Mouse (Mus musculus): ENCODE results near the gene Soat2. TPM values are rescaled to one million over a fixed set of nuclear protein-coding genes. Genes with fewer than 3 reads are reported as not detected.
A peak's percentile ranks its signal among the peaks of the same experiment; 100 is the strongest.

Soat2 gene
- polyA plus RNA-seq (2016; fragmentation: Nextera tagmentation; extraction: Ambion mirVana), result 0.09 and 0.18 TPM in 2 replicates

- Histone ChIP-seq H3K9me3 (no peaks in the 10 kb centered on the region), H3K36me3 (replicated peaks) (no peaks in the 10 kb centered on the region), H3K4me1 (peaks cover 31% of the 10 kb centered on the region), H3K27ac (replicated peaks) (peak within 1 kb of the TSS; percentile 73), H3K4me3 (0 out of 2 replicates have a peak within 1 kb of the TSS, but pooled peaks have one; percentile 28), H3K27me3 (replicated peaks; ENCODE audit: low read depth, poor library complexity, severe bottlenecking) (peaks cover 15% of the 10 kb centered on the region)
- peak; percentile 43 for DNase-seq (ENCODE audit: low spot score)
- 46% methylated on average over 20 of the region's 20 CpGs for WGBS
These were observed at the start of gene Soat2 for GRCm38 (mm10) chr15:102150301-102151135. Gene Soat2 (plus strand): TSS chr15:102150526.

- 21% methylated on average over 10 of the region's 10 CpGs for WGBS
- peak; percentile 50 for DNase-seq (ENCODE audit: low spot score)
- no peaks in the 10 kb centered on the region for H3K9me3 ChIP-seq
- H3K4me1 ChIP-seq, result peaks cover 91% of the 10 kb centered on the region
- peaks cover 43% of the 10 kb centered on the region for H3K27me3 ChIP-seq (replicated peaks; ENCODE audit: low read depth, poor library complexity, severe bottlenecking)
- peaks cover 41% of the 10 kb centered on the region for H3K36me3 ChIP-seq (replicated peaks)
- peak overlapping the region; percentile 62 for H3K4me3 ChIP-seq
- H3K27ac ChIP-seq (replicated peaks), result peak overlapping the region; percentile 94
These were observed 49.2 kb upstream of the Soat2 start for GRCm38 (mm10) chr15:102100996-102101671.

GRCm38 (mm10) chr15:102101672-102102541, 48.4 kb upstream of the Soat2 start:
- no peak for DNase-seq (ENCODE audit: low spot score)
- H3K27me3 ChIP-seq (replicated peaks; ENCODE audit: low read depth, poor library complexity, severe bottlenecking), result peaks cover 51% of the 10 kb centered on the region
- H3K36me3 ChIP-seq (replicated peaks), result peaks cover 34% of the 10 kb centered on the region
- peak overlapping the region; percentile 94 for H3K27ac ChIP-seq (replicated peaks)
- no peaks in the 10 kb centered on the region for H3K9me3 ChIP-seq
- WGBS, result 23% methylated on average over 11 of the region's 11 CpGs
- H3K4me1 ChIP-seq, result peaks cover 99% of the 10 kb centered on the region
- H3K4me3 ChIP-seq, result peak overlapping the region; percentile 62

GRCm38 (mm10) chr15:102102548-102103121, 47.7 kb upstream of the Soat2 start:
- H3K27me3 ChIP-seq (replicated peaks; ENCODE audit: low read depth, poor library complexity, severe bottlenecking), result peaks cover 58% of the 10 kb centered on the region
- H3K9me3 ChIP-seq, result no peaks in the 10 kb centered on the region
- WGBS, result 4% methylated on average over 6 of the region's 6 CpGs
- H3K4me3 ChIP-seq, result peak overlapping the region; percentile 62
- peaks cover 30% of the 10 kb centered on the region for H3K36me3 ChIP-seq (replicated peaks)
- peak overlapping the region; percentile 94 for H3K27ac ChIP-seq (replicated peaks)
- H3K4me1 ChIP-seq, result peaks cover 100% of the 10 kb centered on the region
- DNase-seq (ENCODE audit: low spot score), result peak; percentile 73

GRCm38 (mm10) chr15:102103371-102103946, 46.9 kb upstream of the Soat2 start:
- H3K36me3 ChIP-seq (replicated peaks), result peaks cover 23% of the 10 kb centered on the region
- peak overlapping the region; percentile 94 for H3K27ac ChIP-seq (replicated peaks)
- H3K4me1 ChIP-seq, result peaks cover 100% of the 10 kb centered on the region
- H3K9me3 ChIP-seq, result no peaks in the 10 kb centered on the region
- H3K4me3 ChIP-seq, result peak overlapping the region; percentile 62
- peaks cover 66% of the 10 kb centered on the region for H3K27me3 ChIP-seq (replicated peaks; ENCODE audit: low read depth, poor library complexity, severe bottlenecking)
- WGBS, result 2% methylated on average over 14 of the region's 14 CpGs
- DNase-seq (ENCODE audit: low spot score), result peak; percentile 58

- H3K27me3 ChIP-seq (replicated peaks; ENCODE audit: low read depth, poor library complexity, severe bottlenecking), result peaks cover 69% of the 10 kb centered on the region
- peaks cover 23% of the 10 kb centered on the region for H3K36me3 ChIP-seq (replicated peaks)
- H3K4me1 ChIP-seq, result peaks cover 100% of the 10 kb centered on the region
- peak; percentile 69 for DNase-seq (ENCODE audit: low spot score)
- H3K9me3 ChIP-seq, result no peaks in the 10 kb centered on the region
- WGBS, result 10% methylated on average over 12 of the region's 12 CpGs
- H3K4me3 ChIP-seq, result peak overlapping the region; percentile 62
- H3K27ac ChIP-seq (replicated peaks), result peak overlapping the region; percentile 94
These were observed 46.3 kb upstream of the Soat2 start for GRCm38 (mm10) chr15:102103947-102104555.

GRCm38 (mm10) chr15:102105360-102105759, 45.0 kb upstream of the Soat2 start:
- Histone ChIP-seq H3K9me3 (no peaks in the 10 kb centered on the region), H3K4me3 (0 out of 2 replicates have a peak overlapping the region, but pooled peaks have one; percentile 13), H3K36me3 (replicated peaks) (peaks cover 34% of the 10 kb centered on the region), H3K27ac (replicated peaks) (no peak overlapping the region), H3K4me1 (peaks cover 92% of the 10 kb centered on the region), H3K27me3 (replicated peaks; ENCODE audit: low read depth, poor library complexity, severe bottlenecking) (peaks cover 69% of the 10 kb centered on the region)
- no peak for DNase-seq (ENCODE audit: low spot score)
- WGBS, result 60% methylated on average over 5 of the region's 5 CpGs

- WGBS, result 27% methylated on average over 18 of the region's 18 CpGs
- Histone ChIP-seq H3K27me3 (replicated peaks; ENCODE audit: low read depth, poor library complexity, severe bottlenecking) (peaks cover 67% of the 10 kb centered on the region), H3K27ac (replicated peaks) (no peak overlapping the region), H3K9me3 (no peaks in the 10 kb centered on the region), H3K4me3 (peak overlapping the region; percentile 55), H3K4me1 (peaks cover 90% of the 10 kb centered on the region), H3K36me3 (replicated peaks) (peaks cover 41% of the 10 kb centered on the region)
- DNase-seq (ENCODE audit: low spot score), result peak; percentile 58
These were observed 44.3 kb upstream of the Soat2 start for GRCm38 (mm10) chr15:102105764-102106730.

- WGBS, result 9% methylated on average over 38 of the region's 38 CpGs
- no peak overlapping the region; the same call in 1 of the 2 replicates for H3K27ac ChIP-seq (replicated peaks)
- H3K27me3 ChIP-seq (replicated peaks; ENCODE audit: low read depth, poor library complexity, severe bottlenecking), result peaks cover 59% of the 10 kb centered on the region
- peaks cover 49% of the 10 kb centered on the region for H3K36me3 ChIP-seq (replicated peaks)
- peak overlapping the region; percentile 55 for H3K4me3 ChIP-seq
- H3K4me1 ChIP-seq, result peaks cover 84% of the 10 kb centered on the region
- H3K9me3 ChIP-seq, result no peaks in the 10 kb centered on the region
- DNase-seq (ENCODE audit: low spot score), result peak; percentile 71
These were observed 43.4 kb upstream of the Soat2 start for GRCm38 (mm10) chr15:102106754-102107456.
